Mouse (Mus musculus) olfactory bulb, adult 2 months (tissue): ENCODE data around the gene Lrmda.

Experiments used
- CTCF ChIP-seq: fragments of 200-500 bp; IDR thresholded peaks from 2 replicates; pipeline ENCODE4 v1.5.1; 2012; ENCODE audit warnings: low read depth, mild to moderate bottlenecking, low read length, moderate library complexity; ENCODE audit not compliant: insufficient read depth
- POLR2A ChIP-seq: fragments of 200-500 bp; IDR thresholded peaks from 2 replicates; pipeline ENCODE4 v1.6.1; 2012; ENCODE audit warnings: mild to moderate bottlenecking, low read depth, low read length, moderate library complexity; ENCODE audit not compliant: insufficient read depth

- TF ChIP-seq CTCF (no peak), POLR2A (no peak)
Measured at GRCm38 (mm10) chr14:22864132-22864531, 844.6 kb downstream of the Lrmda start.
